Mouse (Mus musculus) spleen, embryonic (tissue): ENCODE data around the gene Nup93.

Experiments used
- CTCF ChIA-PET: fragments of 350-600 bp; sonication (Branson Sonifier 250); formaldehyde crosslinking; loops from one replicate; lab custom pipeline; 2022; lab: Charles Lee

The Nup93 gene

GRCm38 (mm10) chr8:94185791-94186190, 28.6 kb upstream of the Nup93 start:
- CTCF ChIA-PET: interaction anchor here (1.1 kb wide), 1 partner anchor 16 kb away, joined by 3 read pairs; no protein-coding TSS in a partner anchor

GRCm38 (mm10) chr8:94186542-94186941, 27.8 kb upstream of the Nup93 start:
- CTCF ChIA-PET: interaction anchor here (1.1 kb wide), 1 partner anchor 17 kb away, joined by 3 read pairs; no protein-coding TSS in a partner anchor

GRCm38 (mm10) chr8:94187290-94188002, 26.9 kb upstream of the Nup93 start:
- CTCF ChIA-PET: no interaction called here

- CTCF ChIA-PET: no interaction called here
These were observed 24.9 kb upstream of the Nup93 start for GRCm38 (mm10) chr8:94189275-94190031.

GRCm38 (mm10) chr8:94191101-94191691, 23.2 kb upstream of the Nup93 start:
- CTCF ChIA-PET: no interaction called here

- CTCF ChIA-PET: no interaction called here
These were observed 21.4 kb upstream of the Nup93 start for GRCm38 (mm10) chr8:94192926-94193325.

- CTCF ChIA-PET: interaction anchor here (1.0 kb wide), 1 partner anchor 27 kb away, joined by 3 read pairs; no protein-coding TSS in a partner anchor
These were observed 19.7 kb upstream of the Nup93 start for GRCm38 (mm10) chr8:94194591-94195223.

GRCm38 (mm10) chr8:94199202-94199869, 15.0 kb upstream of the Nup93 start:
- CTCF ChIA-PET: interaction anchor here (0.7 to 2.6 kb wide), 3 partner anchors 32 to 178 kb away, joined by 5 to 18 read pairs (median 8); no protein-coding TSS in a partner anchor

- CTCF ChIA-PET: no interaction called here
These were observed 10.3 kb upstream of the Nup93 start for GRCm38 (mm10) chr8:94204043-94204442.

GRCm38 (mm10) chr8:94205736-94206135, 8.6 kb upstream of the Nup93 start:
- CTCF ChIA-PET: interaction anchor here (0.6 to 1.7 kb wide), 3 partner anchors 23 to 39 kb away, joined by 4 to 6 read pairs (median 5); no protein-coding TSS in a partner anchor

GRCm38 (mm10) chr8:94206256-94206655, 8.1 kb upstream of the Nup93 start:
- CTCF ChIA-PET: interaction anchor here (1.4 to 1.7 kb wide), 2 partner anchors 23 to 39 kb away, joined by 4 to 6 read pairs; no protein-coding TSS in a partner anchor

- CTCF ChIA-PET: no interaction called here
These were observed 6.9 kb upstream of the Nup93 start for GRCm38 (mm10) chr8:94207491-94207890.

GRCm38 (mm10) chr8:94209639-94210038, 4.7 kb upstream of the Nup93 start:
- CTCF ChIA-PET: interaction anchor here (0.5 kb wide), 1 partner anchor 489 kb away, joined by 32 read pairs; no protein-coding TSS in a partner anchor

GRCm38 (mm10) chr8:94210225-94210624, 4.1 kb upstream of the Nup93 start:
- CTCF ChIA-PET: interaction anchor here (0.7 kb wide), 1 partner anchor 619 kb away, joined by 12 read pairs; no protein-coding TSS in a partner anchor

- CTCF ChIA-PET: no interaction called here
These were observed 545 bp upstream of the Nup93 start for GRCm38 (mm10) chr8:94213819-94214218.

GRCm38 (mm10) chr8:94227381-94227939, 13.1 kb downstream of the Nup93 start:
- CTCF ChIA-PET: no interaction called here

GRCm38 (mm10) chr8:94240240-94240751, 25.9 kb downstream of the Nup93 start:
- CTCF ChIA-PET: no interaction called here

GRCm38 (mm10) chr8:94249836-94250435, 35.6 kb downstream of the Nup93 start:
- CTCF ChIA-PET: no interaction called here

- CTCF ChIA-PET: no interaction called here
These were observed 44.5 kb downstream of the Nup93 start for GRCm38 (mm10) chr8:94258881-94259280.
